8 mouse cellular contexts compared by ENCODE assay signal in the genomic region with DNA sequence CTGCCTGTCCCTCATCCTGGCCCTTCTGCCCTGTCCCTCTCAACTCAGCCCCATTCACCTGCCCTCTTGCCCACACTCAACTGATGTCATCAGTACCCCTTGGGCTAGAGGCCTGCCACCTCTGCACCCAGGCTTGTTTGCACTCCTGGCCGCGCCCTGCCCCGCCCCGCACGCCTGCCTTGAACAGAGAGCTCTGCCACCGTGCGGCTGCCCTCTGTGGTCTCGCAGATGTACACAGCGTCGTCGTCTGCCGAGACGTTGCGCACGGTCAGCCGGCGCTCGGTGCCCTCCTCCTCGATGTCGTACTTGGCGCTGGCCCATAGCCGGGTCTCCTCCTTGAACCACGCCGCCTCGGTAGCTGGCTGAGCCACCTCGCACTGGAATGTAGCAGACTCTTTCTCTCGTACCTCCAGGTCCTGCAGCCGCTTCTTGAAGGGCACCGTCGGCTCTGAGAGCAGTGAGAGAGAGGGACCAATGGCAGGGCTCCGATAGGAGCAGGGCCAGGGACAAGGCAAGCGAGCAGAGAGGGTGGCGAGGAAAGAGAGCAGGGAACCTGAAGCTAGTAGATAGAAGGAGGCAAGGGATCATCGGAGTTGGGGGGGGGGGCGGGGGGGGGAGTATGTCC. TPM values are rescaled to one million over a fixed set of nuclear protein-coding genes. Genes with fewer than 3 reads are reported as not detected.
A peak's percentile ranks its signal among the peaks of the same experiment; 100 is the strongest.
DNase-seq lines count a peak whose midpoint lies in the region; ATAC-seq and TF ChIP-seq lines count a peak whose summit lies in the region.

No protein-coding gene starts in this region.

- H3K27ac ChIP-seq in ES-Bruce4 (ENCODE audit: insufficient read depth, low read length): no peak overlapping the region
- no peak overlapping the region for H3K27ac ChIP-seq in stomach, postnatal 0 days (replicated peaks)

- TF ChIP-seq POLR2A in ES-Bruce4 (IDR thresholded peaks at IDR 0.05; ENCODE audit: insufficient read depth, low read length): no peak

- peak overlapping the region; percentile 20 for H3K4me3 ChIP-seq in ES-Bruce4 (ENCODE audit: low read depth, low read length)
- H3K4me3 ChIP-seq in stomach, postnatal 0 days (ENCODE audit: low read depth, low read length): 0 out of 2 replicates have a peak overlapping the region, but pooled peaks have one; percentile 8

- no peak for TF ChIP-seq EP300 in ES-Bruce4 (IDR thresholded peaks at IDR 0.05; ENCODE audit: insufficient read depth, low read depth, low read length)
- TF ChIP-seq EP300 in stomach, postnatal 0 days (optimal IDR thresholded peaks at IDR 0.05): no peak

- no peaks in the 10 kb centered on the region for H3K9me3 ChIP-seq in ES-Bruce4 (replicated peaks; ENCODE audit: control insufficient read depth, insufficient read depth, low read length, poor library complexity, severe bottlenecking)
- no peaks in the 10 kb centered on the region for H3K9me3 ChIP-seq in stomach, postnatal 0 days (ENCODE audit: control insufficient read depth, low read length)

- TF ChIP-seq CTCF in ES-Bruce4 (IDR thresholded peaks at IDR 0.05; ENCODE audit: low read depth, low read length): no peak
- TF ChIP-seq CTCF in stomach, postnatal 0 days (IDR thresholded peaks at IDR 0.05; ENCODE audit: low read depth): peak; percentile 62

- peak; percentile 24 for DNase-seq in adrenal gland, postnatal 10 days
- DNase-seq in adrenal gland, adult 18-20 months (ENCODE audit: low spot score in 2 of 2): no peak
- peak; percentile 5 for DNase-seq in lung, postnatal 25 days (ENCODE audit: low spot score)
- peak; percentile 91 for DNase-seq in stomach, postnatal 0 days (ENCODE audit: low spot score)
- no peak for DNase-seq in right cerebral cortex, postnatal 10 days (ENCODE audit: low spot score in 2 of 2)
- DNase-seq in ovary, adult 18-20 months (ENCODE audit: low spot score): no peak

- peak overlapping the region; percentile 32; the same call in 1 of the 2 replicates for H3K4me2 ChIP-seq in stomach, postnatal 0 days (replicated peaks; ENCODE audit: low read depth)

- H3K9ac ChIP-seq in ES-Bruce4 (ENCODE audit: low read depth, poor library complexity, severe bottlenecking): no peak overlapping the region
- no peak overlapping the region for H3K9ac ChIP-seq in stomach, postnatal 0 days (ENCODE audit: low read length)

- WGBS in stomach, postnatal 0 days: 7% methylated on average over 34 of the region's 35 CpGs

- H3K36me3 ChIP-seq in ES-Bruce4 (ENCODE audit: control insufficient read depth, insufficient read depth, low read length, poor library complexity, severe bottlenecking): no peaks in the 10 kb centered on the region
- H3K36me3 ChIP-seq in stomach, postnatal 0 days (ENCODE audit: control insufficient read depth, insufficient read depth, low read length): no peaks in the 10 kb centered on the region

- ATAC-seq in hematopoietic stem cell, adult 5-6 weeks (replicated peaks in 1 of 2; ENCODE audit: insufficient read depth in 1 of 2, low FRiP score in 2 of 2, low TSS enrichment in 1 of 2, low read depth in 1 of 2, poor library complexity in 2 of 2, severe bottlenecking in 2 of 2): peak; percentile 21 to 30; a peak in 2 of 4 replicates
- peak; percentile 85 for ATAC-seq in stomach, postnatal 0 days (ENCODE audit: low FRiP score, low TSS enrichment)

- H3K27me3 ChIP-seq in ES-Bruce4 (ENCODE audit: control insufficient read depth, insufficient read depth, low read length, poor library complexity, severe bottlenecking): peaks cover 3% of the 10 kb centered on the region
- H3K27me3 ChIP-seq in stomach, postnatal 0 days (ENCODE audit: control insufficient read depth, insufficient read depth, low read length): peaks cover 14% of the 10 kb centered on the region; the same call in 1 of the 2 replicates

- no peaks in the 10 kb centered on the region for H3K4me1 ChIP-seq in ES-Bruce4 (ENCODE audit: control insufficient read depth, insufficient read depth, low read length)
- H3K4me1 ChIP-seq in stomach, postnatal 0 days (replicated peaks; ENCODE audit: control insufficient read depth, insufficient read depth): no peaks in the 10 kb centered on the region

RNA-seq across cellular contexts. Expression of a gene that starts 1.7 kb away (rescaled TPM):
- 10 to 100 TPM; 20.0 to 75.3 TPM for total RNA-seq in adrenal gland, postnatal 10 days (2021)
- total RNA-seq in adrenal gland, adult 18-20 months (2021): 1 to 10 TPM in 1 of 2 experiments, under 1 TPM in 1; 0.99 to 2.4 TPM
- 0.35 and 1.3 TPM in 2 replicates for polyA plus RNA-seq in ES-Bruce4 (2011; ENCODE audit: insufficient read depth, insufficient read length, low read depth, missing spikeins)
- total RNA-seq in hematopoietic stem cell, adult 5-6 weeks (2017): 0.10 and 0.38 TPM in 2 replicates
- polyA plus RNA-seq in stomach, postnatal 0 days (2015; fragmentation: Nextera tagmentation; extraction: Ambion mirVana): 0.24 and 0.28 TPM in 2 replicates

RNA-seq across cellular contexts. Expression of a gene that starts 29.1 kb away (rescaled TPM):
- total RNA-seq in adrenal gland, postnatal 10 days (2021): 10 to 100 TPM; 19.6 to 19.8 TPM
- total RNA-seq in adrenal gland, adult 18-20 months (2021): 10 to 100 TPM; 16.3 to 21.7 TPM
- polyA plus RNA-seq in ES-Bruce4 (2011; ENCODE audit: insufficient read depth, insufficient read length, low read depth, missing spikeins): 3.0 and 4.0 TPM in 2 replicates
- total RNA-seq in hematopoietic stem cell, adult 5-6 weeks (2017): 5.6 and 6.1 TPM in 2 replicates
- 5.5 and 5.9 TPM in 2 replicates for polyA plus RNA-seq in stomach, postnatal 0 days (2015; fragmentation: Nextera tagmentation; extraction: Ambion mirVana)

RNA-seq across cellular contexts. Expression of a gene that starts 48.5 kb away (rescaled TPM):
- total RNA-seq in adrenal gland, postnatal 10 days (2021): under 1 TPM; 0.48 to 0.88 TPM
- under 1 TPM; 0.48 to 0.60 TPM for total RNA-seq in adrenal gland, adult 18-20 months (2021)
- polyA plus RNA-seq in ES-Bruce4 (2011; ENCODE audit: insufficient read depth, insufficient read length, low read depth, missing spikeins): not detected in 2 replicates
- not detected in 2 replicates for total RNA-seq in hematopoietic stem cell, adult 5-6 weeks (2017)
- polyA plus RNA-seq in stomach, postnatal 0 days (2015; fragmentation: Nextera tagmentation; extraction: Ambion mirVana): 2.1 and 2.4 TPM in 2 replicates

RNA-seq across cellular contexts. Expression of a gene that starts 57.5 kb away (rescaled TPM):
- total RNA-seq in adrenal gland, postnatal 10 days (2021): 10 to 100 TPM; 63.7 to 64.9 TPM
- 10 to 100 TPM; 57.3 to 71.5 TPM for total RNA-seq in adrenal gland, adult 18-20 months (2021)
- 54.0 and 54.9 TPM in 2 replicates for polyA plus RNA-seq in ES-Bruce4 (2011; ENCODE audit: insufficient read depth, insufficient read length, low read depth, missing spikeins)
- 48.5 and 54.2 TPM in 2 replicates for total RNA-seq in hematopoietic stem cell, adult 5-6 weeks (2017)
- polyA plus RNA-seq in stomach, postnatal 0 days (2015; fragmentation: Nextera tagmentation; extraction: Ambion mirVana): 176 and 182 TPM in 2 replicates

Comparison
In these comparisons a context has a peak if more than half of its experiments do, and no peak if none do; other contexts are left out.
1. DNase-seq: peak in adrenal gland, postnatal 10 days (single experiment), lung, postnatal 25 days (single experiment) and stomach, postnatal 0 days (single experiment); none in adrenal gland, adult 18-20 months (0 of 2), right cerebral cortex, postnatal 10 days (0 of 2) and ovary, adult 18-20 months (single experiment).
2. RNA of a gene that starts 1.7 kb away (total RNA-seq): 20.0 to 75.3 TPM in adrenal gland, postnatal 10 days; 0.99 to 2.4 TPM in adrenal gland, adult 18-20 months and 0.10 to 0.38 TPM in hematopoietic stem cell, adult 5-6 weeks; every median in the first group is over 4 times any median in the second.